Comparison of ENCODE assay signal across 8 mouse cellular contexts in genomic region chr4:43875160-43875918, GRCm38 (mm10). TPM values are rescaled to one million over a fixed set of nuclear protein-coding genes. Genes with fewer than 3 reads are reported as not detected.
A peak's percentile ranks its signal among the peaks of the same experiment; 100 is the strongest.
DNase-seq lines count a peak whose midpoint lies in the region; ATAC-seq and TF ChIP-seq lines count a peak whose summit lies in the region.

Gene Reck, plus strand, starts transcription at chr4:43875530.

- peak within 1 kb of the TSS; percentile 90 for H3K4me3 ChIP-seq in forebrain, embryonic 11.5 days (ENCODE audit: low read depth, low read length)
- H3K4me3 ChIP-seq in heart, embryonic 15.5 days, result peak within 1 kb of the TSS; percentile 74
- H3K4me3 ChIP-seq in liver, embryonic 14.5 days (ENCODE audit: insufficient read depth in 1 of 2, low read depth in 2 of 2, low read length in 2 of 2), result peak within 1 kb of the TSS; percentile 63 to 68
- peak within 1 kb of the TSS; percentile 78 for H3K4me3 ChIP-seq in neural tube, embryonic 11.5 days (ENCODE audit: low read depth, low read length)
- H3K4me3 ChIP-seq in stomach, postnatal 0 days (ENCODE audit: low read depth, low read length), result peak within 1 kb of the TSS; percentile 90

- no peaks in the 10 kb centered on the region for H3K27me3 ChIP-seq in forebrain, embryonic 11.5 days (ENCODE audit: control insufficient read depth, insufficient read depth, low read length)
- no peaks in the 10 kb centered on the region for H3K27me3 ChIP-seq in heart, embryonic 15.5 days
- H3K27me3 ChIP-seq in liver, embryonic 14.5 days (ENCODE audit: control insufficient read depth, insufficient read depth, low read length), result no peaks in the 10 kb centered on the region; the same call in 1 of the 2 replicates
- no peaks in the 10 kb centered on the region for H3K27me3 ChIP-seq in neural tube, embryonic 11.5 days (ENCODE audit: control insufficient read depth, insufficient read depth, low read length)
- H3K27me3 ChIP-seq in stomach, postnatal 0 days (ENCODE audit: control insufficient read depth, insufficient read depth, low read length), result no peaks in the 10 kb centered on the region

- peak within 1 kb of the TSS; percentile 84 for H3K9ac ChIP-seq in forebrain, embryonic 11.5 days (ENCODE audit: low read length)
- peak within 1 kb of the TSS; percentile 65 for H3K9ac ChIP-seq in heart, embryonic 15.5 days
- H3K9ac ChIP-seq in liver, embryonic 14.5 days (replicated peaks), result peak within 1 kb of the TSS; percentile 31
- H3K9ac ChIP-seq in neural tube, embryonic 11.5 days (ENCODE audit: low read length), result peak within 1 kb of the TSS; percentile 77
- peak within 1 kb of the TSS; percentile 78 for H3K9ac ChIP-seq in stomach, postnatal 0 days (ENCODE audit: low read length)

- H3K9me3 ChIP-seq in forebrain, embryonic 11.5 days (ENCODE audit: control insufficient read depth, low read length), result no peaks in the 10 kb centered on the region
- H3K9me3 ChIP-seq in heart, embryonic 15.5 days (replicated peaks), result no peaks in the 10 kb centered on the region
- no peaks in the 10 kb centered on the region for H3K9me3 ChIP-seq in liver, embryonic 14.5 days (ENCODE audit: control insufficient read depth, low read length)
- H3K9me3 ChIP-seq in neural tube, embryonic 11.5 days (ENCODE audit: control insufficient read depth, low read length), result no peaks in the 10 kb centered on the region
- no peaks in the 10 kb centered on the region for H3K9me3 ChIP-seq in stomach, postnatal 0 days (ENCODE audit: control insufficient read depth, low read length)

- peak within 1 kb of the TSS; percentile 60; the same call in 1 of the 2 replicates for H3K27ac ChIP-seq in forebrain, embryonic 11.5 days (ENCODE audit: low read depth, low read length)
- H3K27ac ChIP-seq in heart, embryonic 15.5 days, result peak within 1 kb of the TSS; percentile 35
- no peak within 1 kb of the TSS for H3K27ac ChIP-seq in liver, embryonic 14.5 days
- peak within 1 kb of the TSS; percentile 60; the same call in 1 of the 2 replicates for H3K27ac ChIP-seq in neural tube, embryonic 11.5 days (ENCODE audit: low read depth, low read length)
- H3K27ac ChIP-seq in stomach, postnatal 0 days (replicated peaks), result peak within 1 kb of the TSS; percentile 40; the same call in 1 of the 2 replicates

- no peak for TF ChIP-seq CTCF in liver, embryonic 14.5 days (IDR thresholded peaks at IDR 0.05; ENCODE audit: low read depth)
- no peak for TF ChIP-seq CTCF in stomach, postnatal 0 days (IDR thresholded peaks at IDR 0.05; ENCODE audit: low read depth)

- under 1% methylated on average over 65 of the region's 73 CpGs for WGBS in forebrain, embryonic 11.5 days
- WGBS in heart, embryonic 15.5 days, result 1% methylated on average over 59 of the region's 73 CpGs
- 1% methylated on average over 73 of the region's 73 CpGs for WGBS in liver, embryonic 14.5 days (ENCODE audit: insufficient replicate concordance)
- under 1% methylated on average over 52 of the region's 73 CpGs for WGBS in neural tube, embryonic 11.5 days
- WGBS in stomach, postnatal 0 days, result under 1% methylated on average over 65 of the region's 73 CpGs

- no peak for TF ChIP-seq EP300 in liver, embryonic 14.5 days (IDR thresholded peaks at IDR 0.05; ENCODE audit: low read depth)
- no peak for TF ChIP-seq EP300 in stomach, postnatal 0 days (optimal IDR thresholded peaks at IDR 0.05)

- peak; percentile 93 for ATAC-seq in forebrain, embryonic 11.5 days (replicated peaks; ENCODE audit: low FRiP score)
- ATAC-seq in heart, embryonic 15.5 days (replicated peaks; ENCODE audit: insufficient number of reproducible peaks, insufficient read depth, low FRiP score, low read depth), result peak; percentile 87
- peak; percentile 86 for ATAC-seq in liver, embryonic 14.5 days (ENCODE audit: insufficient read depth)
- ATAC-seq in neural tube, embryonic 11.5 days (ENCODE audit: insufficient read depth, low FRiP score, low TSS enrichment), result peak; percentile 95
- ATAC-seq in stomach, postnatal 0 days (ENCODE audit: low FRiP score, low TSS enrichment), result peak; percentile 89

- H3K36me3 ChIP-seq in forebrain, embryonic 11.5 days (ENCODE audit: control insufficient read depth, insufficient read depth, low read length), result no peaks in the 10 kb centered on the region
- H3K36me3 ChIP-seq in heart, embryonic 15.5 days, result no peaks in the 10 kb centered on the region
- no peaks in the 10 kb centered on the region for H3K36me3 ChIP-seq in liver, embryonic 14.5 days (replicated peaks; ENCODE audit: control insufficient read depth, insufficient read depth, low read depth)
- no peaks in the 10 kb centered on the region for H3K36me3 ChIP-seq in neural tube, embryonic 11.5 days (ENCODE audit: control insufficient read depth, insufficient read depth, low read length)
- H3K36me3 ChIP-seq in stomach, postnatal 0 days (ENCODE audit: control insufficient read depth, insufficient read depth, low read length), result no peaks in the 10 kb centered on the region

- peak within 1 kb of the TSS; percentile 97 for H3K4me2 ChIP-seq in forebrain, embryonic 11.5 days (ENCODE audit: low read depth, low read length, severe bottlenecking)
- H3K4me2 ChIP-seq in heart, embryonic 15.5 days, result peak within 1 kb of the TSS; percentile 93
- peak within 1 kb of the TSS; percentile 78 for H3K4me2 ChIP-seq in liver, embryonic 14.5 days (ENCODE audit: low read depth)
- H3K4me2 ChIP-seq in neural tube, embryonic 11.5 days (ENCODE audit: low read depth), result peak within 1 kb of the TSS; percentile 69
- peak within 1 kb of the TSS; percentile 97 for H3K4me2 ChIP-seq in stomach, postnatal 0 days (replicated peaks; ENCODE audit: low read depth)

- DNase-seq in CD8-positive naive resting alpha-beta T cell, adult 2 months (ENCODE audit: low read depth in 2 of 2, low spot score in 2 of 2), result peak; percentile 13 to 45
- DNase-seq in c-Kit-positive CD71-negative TER-119-negative erythroid progenitor cells, embryonic 14.5 days (ENCODE audit: low read depth), result peak; percentile 60
- DNase-seq in forebrain, embryonic 11.5 days (ENCODE audit: low spot score), result peak; percentile 95
- DNase-seq in kidney, postnatal 14 days, result peak; percentile 94
- DNase-seq in liver, embryonic 14.5 days (ENCODE audit: low read depth in 3 of 3, low spot score in 3 of 3), result peak; percentile 14 to 44 (median 31)
- peak; percentile 96 for DNase-seq in neural tube, embryonic 11.5 days (ENCODE audit: low spot score)
- peak; percentile 84 for DNase-seq in stomach, postnatal 0 days (ENCODE audit: low spot score)

- H3K4me1 ChIP-seq in forebrain, embryonic 11.5 days (replicated peaks; ENCODE audit: control insufficient read depth, insufficient read depth, low read length), result peaks cover 2% of the 10 kb centered on the region; the same call in 1 of the 2 replicates
- peaks cover 18% of the 10 kb centered on the region for H3K4me1 ChIP-seq in heart, embryonic 15.5 days (replicated peaks)
- 0 out of 4 replicates have a peak, but pooled peaks cover 0 to 4% of the 10 kb centered on the region in 2 experiments for H3K4me1 ChIP-seq in liver, embryonic 14.5 days (replicated peaks; ENCODE audit: control insufficient read depth in 2 of 2, insufficient read depth in 2 of 2, low read length in 1 of 2)
- no peaks in the 10 kb centered on the region for H3K4me1 ChIP-seq in neural tube, embryonic 11.5 days (ENCODE audit: control insufficient read depth, insufficient read depth, low read length)
- H3K4me1 ChIP-seq in stomach, postnatal 0 days (replicated peaks; ENCODE audit: control insufficient read depth, insufficient read depth), result 0 out of 2 replicates have a peak, but pooled peaks cover 4% of the 10 kb centered on the region

RNA-seq across cellular contexts. Expression of gene Reck, which starts in this region (rescaled TPM):
- polyA plus RNA-seq in forebrain, embryonic 11.5 days (2014; fragmentation: Nextera tagmentation; extraction: Ambion mirVana), result 11.3 and 11.8 TPM in 2 replicates
- 8.1 and 12.3 TPM in 2 replicates for polyA plus RNA-seq in heart, embryonic 15.5 days (2015; fragmentation: Nextera tagmentation; extraction: Ambion mirVana)
- 1.2 and 1.7 TPM in 2 replicates for polyA plus RNA-seq in liver, embryonic 14.5 days (2012; rRNA removed)
- polyA plus RNA-seq in liver, embryonic 14.5 days (2014; fragmentation: Nextera tagmentation; extraction: Ambion mirVana), result 1.6 and 2.0 TPM in 2 replicates
- 15.9 and 18.5 TPM in 2 replicates for polyA plus RNA-seq in neural tube, embryonic 11.5 days (2014; fragmentation: Nextera tagmentation; extraction: Ambion mirVana)
- polyA plus RNA-seq in stomach, postnatal 0 days (2015; fragmentation: Nextera tagmentation; extraction: Ambion mirVana), result 10.2 and 11.3 TPM in 2 replicates

Comparison
In these comparisons a context has a peak if more than half of its experiments do, and no peak if none do; other contexts are left out.
1. DNase-seq: peak in every context shown above with its lines; median percentile 96 in neural tube, embryonic 11.5 days; 95 in forebrain, embryonic 11.5 days; 94 in kidney, postnatal 14 days; 84 in stomach, postnatal 0 days; 60 in c-Kit-positive CD71-negative TER-119-negative erythroid progenitor cells, embryonic 14.5 days; 31 in liver, embryonic 14.5 days; 29 in CD8-positive naive resting alpha-beta T cell, adult 2 months.
2. H3K9ac ChIP-seq: peak in every context shown above with its lines; median percentile 84 in forebrain, embryonic 11.5 days; 78 in stomach, postnatal 0 days; 77 in neural tube, embryonic 11.5 days; 65 in heart, embryonic 15.5 days; 31 in liver, embryonic 14.5 days.